Mouse (Mus musculus) spleen, adult 2 months (tissue): ENCODE measurements around the gene Ino80e. TPM values are rescaled to one million over a fixed set of nuclear protein-coding genes. Genes with fewer than 3 reads are reported as not detected.

Experiments used
- DNase-seq, 2 experiments: peaks; one replicate each; pipeline versions ENCODE4 v3.0.0 to v3.0.0-alpha.2; 2012 to 2021; ENCODE audit warnings: low spot score in 2 of 2, low read depth in 1 of 2
- H3K27ac ChIP-seq: fragments of 200-500 bp; 2 replicates; pipeline ENCODE4 v1.5.1; 2012; ENCODE audit warnings: low read length, inconsistent platforms; ENCODE audit not compliant: insufficient read depth
- H3K27me3 ChIP-seq: fragments of 200-500 bp; 2 replicates; pipeline ENCODE4 v1.6.1; 2012; ENCODE audit warnings: mild to moderate bottlenecking, moderate library complexity, low read length, inconsistent platforms; ENCODE audit not compliant: control insufficient read depth, insufficient read depth
- H3K36me3 ChIP-seq: fragments of 200-500 bp; 2 replicates; pipeline ENCODE4 v1.6.1; 2012; ENCODE audit warnings: mild to moderate bottlenecking, low read length, inconsistent platforms; ENCODE audit not compliant: control insufficient read depth, insufficient read depth
- H3K4me1 ChIP-seq: fragments of 200-500 bp; 2 replicates; pipeline ENCODE4 v1.6.1; 2011; ENCODE audit warnings: inconsistent platforms; ENCODE audit not compliant: control insufficient read depth, insufficient read depth, insufficient read length
- H3K4me3 ChIP-seq: fragments of 200-500 bp; 2 replicates; pipeline ENCODE4 v1.5.1; 2011; ENCODE audit warnings: mild to moderate bottlenecking, inconsistent platforms; ENCODE audit not compliant: insufficient read depth, insufficient read length; ENCODE audit errors: extremely low read depth
- CTCF ChIP-seq: fragments of 200-500 bp; IDR thresholded peaks from 2 replicates; pipeline ENCODE4 v1.5.1; 2011; ENCODE audit warnings: mild to moderate bottlenecking, inconsistent platforms; ENCODE audit not compliant: insufficient read depth, insufficient read length, insufficient replicate concordance; ENCODE audit errors: extremely low read depth
- POLR2A ChIP-seq: fragments of 200-500 bp; IDR thresholded peaks from 2 replicates; pipeline ENCODE4 v1.6.1; 2011; ENCODE audit warnings: low read depth, low read length, inconsistent platforms
- WGBS: fragments of 180-500 bp; shearing (Covaris S2); methylation state at CpG from one replicate; pipeline ENCODE4 v1.1.7; 2018; 5-methylcytosine and 5-hydroxymethylcytosine counted together
- polyA plus RNA-seq: library from polyadenylated mRNA; depleted of rRNA; stranded (reverse); fragments of >200 nt; gene quantifications from 2 replicates; pipeline ENCODE4 v1.2.3, GENCODE M21; 2012

Gene Ino80e
- polyA plus RNA-seq, 1 experiment, result 40.1 TPM

DNA sequence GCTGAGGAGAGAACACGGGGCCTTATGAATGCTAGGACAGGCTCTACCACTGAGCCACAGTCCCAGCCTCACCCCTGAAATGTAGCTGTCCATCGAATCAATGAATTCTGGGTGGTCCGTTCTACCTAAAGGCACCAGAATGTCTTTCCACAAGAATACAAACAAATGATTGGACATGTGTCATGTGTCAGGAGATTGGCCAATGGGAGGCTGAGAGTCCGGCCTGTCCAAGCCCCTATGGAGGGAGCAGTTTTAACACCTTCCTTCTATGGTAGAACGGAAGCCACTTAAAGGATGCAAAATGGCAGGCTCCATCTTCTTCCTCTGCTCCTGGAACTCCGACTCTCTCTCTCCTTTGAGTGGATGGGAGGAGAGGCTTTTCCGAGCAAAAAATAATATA, 44.6 kb downstream of the Ino80e start:
- H3K36me3 ChIP-seq, result no peaks in the 10 kb centered on the region
- no peak overlapping the region for H3K27ac ChIP-seq
- WGBS, result 87% methylated on average over 7 of the region's 7 CpGs
- no peak overlapping the region for H3K4me3 ChIP-seq
- DNase-seq, result no peak
- no peaks in the 10 kb centered on the region for H3K4me1 ChIP-seq
- TF ChIP-seq CTCF, result no peak
- TF ChIP-seq POLR2A, result no peak
- no peaks in the 10 kb centered on the region for H3K27me3 ChIP-seq

DNA sequence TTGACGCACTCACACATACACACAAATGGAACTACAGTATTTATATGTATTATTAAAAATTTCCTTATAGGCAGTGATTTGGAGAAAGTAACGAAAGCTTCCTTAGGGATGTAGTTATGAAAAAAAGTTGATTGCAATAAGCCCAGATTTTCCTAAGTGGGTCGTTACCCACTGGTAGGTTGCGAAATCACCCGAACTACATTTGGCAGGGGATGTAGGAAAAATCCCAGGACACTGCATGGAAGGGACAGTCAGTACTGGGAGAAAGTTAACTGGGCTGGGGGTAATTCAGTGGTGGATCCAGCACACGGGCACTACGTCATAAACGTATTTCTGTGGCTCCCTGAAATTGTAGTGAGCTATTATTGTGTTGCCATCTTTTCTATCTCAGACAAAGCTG, 45.7 kb downstream of the Ino80e start:
- Histone ChIP-seq H3K27me3 (no peaks in the 10 kb centered on the region), H3K4me3 (no peak overlapping the region), H3K4me1 (no peaks in the 10 kb centered on the region), H3K36me3 (no peaks in the 10 kb centered on the region), H3K27ac (no peak overlapping the region)
- TF ChIP-seq POLR2A, result no peak
- TF ChIP-seq CTCF, result no peak
- DNase-seq, result no peak
- WGBS, result 83% methylated on average over 8 of the region's 8 CpGs

DNA sequence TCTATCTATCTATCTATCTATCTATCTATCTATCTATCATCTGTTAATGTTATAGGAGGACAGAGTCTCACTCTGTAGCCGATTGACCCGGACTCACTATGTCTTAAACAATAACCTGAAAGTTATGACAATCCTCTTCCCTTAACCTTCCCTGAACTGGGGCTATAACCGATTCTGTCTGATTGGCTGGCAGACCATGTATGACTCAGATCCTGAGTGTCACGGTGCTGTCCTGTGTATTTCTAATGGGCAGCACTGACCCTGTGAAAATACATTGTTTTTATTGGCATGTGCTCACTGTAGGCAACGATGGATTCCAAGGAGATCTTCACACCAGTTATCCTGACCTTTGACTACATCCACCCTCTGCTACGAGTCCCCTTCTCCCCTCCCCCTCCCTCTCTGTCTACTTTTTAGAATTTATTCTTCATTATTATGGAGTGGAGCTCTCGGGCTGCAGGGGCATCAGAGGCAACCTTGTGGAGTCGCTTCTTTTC, 46.4 kb downstream of the Ino80e start:
- no peak for DNase-seq

DNA sequence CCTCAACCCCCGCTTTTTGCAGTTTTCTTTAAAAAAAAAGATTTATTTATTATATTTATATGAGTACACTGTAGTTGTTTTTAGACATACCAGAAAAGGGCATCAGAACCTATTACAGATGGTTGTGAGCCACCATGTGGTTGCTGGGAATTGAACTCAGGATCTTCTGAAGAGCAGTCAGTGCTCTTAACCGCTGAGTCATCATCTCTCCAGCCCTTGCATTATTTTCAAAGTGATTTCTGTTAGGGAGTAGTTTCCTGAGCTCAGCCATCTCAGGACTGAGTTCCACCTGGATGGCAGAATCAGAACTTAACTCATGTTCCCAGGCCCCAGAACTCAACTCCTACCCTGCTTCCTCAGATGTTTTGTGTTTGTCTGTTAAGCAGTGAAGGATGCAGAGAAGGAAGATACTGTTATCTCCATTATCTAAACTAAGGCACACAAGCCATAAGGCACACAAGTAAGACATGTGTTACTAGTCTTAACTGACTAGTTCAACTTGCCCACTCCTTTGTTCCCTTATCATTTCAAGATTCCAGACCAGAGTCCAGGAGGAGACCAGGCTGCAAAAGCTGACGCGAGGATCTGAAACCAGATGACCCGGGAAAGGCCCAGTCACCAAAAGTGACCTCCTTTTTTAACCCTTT, 52.3 kb downstream of the Ino80e start:
- no peaks in the 10 kb centered on the region for H3K36me3 ChIP-seq
- H3K27me3 ChIP-seq, result no peaks in the 10 kb centered on the region
- TF ChIP-seq POLR2A (no peak), CTCF (no peak)
- 76% methylated on average over 5 of the region's 5 CpGs for WGBS
- no peaks in the 10 kb centered on the region; the same call in none of the 2 replicates for H3K4me1 ChIP-seq
- DNase-seq, result no peak
- no peak overlapping the region for H3K4me3 ChIP-seq
- H3K27ac ChIP-seq, result no peak overlapping the region

More for the DNA sequence above, 46.4 kb downstream of the Ino80e start:
- no peak overlapping the region for H3K27ac ChIP-seq
- no peaks in the 10 kb centered on the region for H3K27me3 ChIP-seq
- H3K36me3 ChIP-seq, result no peaks in the 10 kb centered on the region
- 71% methylated on average over 8 of the region's 8 CpGs for WGBS
- H3K4me3 ChIP-seq, result no peak overlapping the region
- no peaks in the 10 kb centered on the region for H3K4me1 ChIP-seq
- no peak for TF ChIP-seq CTCF
- TF ChIP-seq POLR2A, result no peak

DNA sequence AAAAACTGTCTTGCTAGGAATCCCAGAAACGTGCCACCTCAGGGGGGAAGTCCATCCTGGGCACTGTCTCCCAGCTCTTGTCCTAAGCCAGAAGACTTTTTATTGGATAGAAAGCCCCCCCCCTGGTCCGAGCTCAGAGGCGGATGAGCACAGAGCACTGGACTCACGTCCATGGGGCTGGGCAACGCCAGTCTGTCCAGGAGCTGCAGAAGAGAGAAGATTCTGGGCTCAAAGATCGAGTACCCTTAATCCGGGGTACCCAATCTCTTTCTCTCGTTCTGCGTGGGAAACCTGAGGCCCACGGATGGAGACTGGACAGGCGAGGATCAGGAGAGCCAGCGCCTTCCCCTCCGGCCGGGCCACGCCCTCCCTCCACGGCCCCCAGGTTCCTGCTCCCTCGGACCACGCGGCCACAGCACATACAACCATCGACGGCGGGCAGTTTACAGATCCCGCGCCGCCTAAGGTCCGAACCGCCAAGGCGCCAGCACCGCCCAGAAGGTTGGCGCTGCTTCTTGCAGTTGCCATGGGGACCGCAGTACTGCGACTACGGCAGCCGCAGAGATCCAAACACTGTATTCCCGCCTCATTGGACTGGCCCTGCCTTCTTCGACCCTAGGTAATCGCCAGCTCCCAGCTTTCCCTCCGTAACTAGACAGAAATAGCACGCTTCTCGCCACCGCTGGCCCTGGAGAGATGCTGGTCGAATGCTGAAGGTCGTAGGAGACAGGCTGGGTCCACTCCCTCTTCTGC, 53.3 kb downstream of the Ino80e start:
- Histone ChIP-seq H3K4me1 (no peaks in the 10 kb centered on the region; the same call in none of the 2 replicates), H3K27me3 (no peaks in the 10 kb centered on the region), H3K4me3 (peak overlapping the region; percentile 53), H3K27ac (no peak overlapping the region), H3K36me3 (no peaks in the 10 kb centered on the region)
- WGBS, result 2% methylated on average over 43 of the region's 43 CpGs
- peak in 1 of 2 experiments; percentile 55 for DNase-seq
- TF ChIP-seq POLR2A, result no peak
- TF ChIP-seq CTCF, result no peak

DNA sequence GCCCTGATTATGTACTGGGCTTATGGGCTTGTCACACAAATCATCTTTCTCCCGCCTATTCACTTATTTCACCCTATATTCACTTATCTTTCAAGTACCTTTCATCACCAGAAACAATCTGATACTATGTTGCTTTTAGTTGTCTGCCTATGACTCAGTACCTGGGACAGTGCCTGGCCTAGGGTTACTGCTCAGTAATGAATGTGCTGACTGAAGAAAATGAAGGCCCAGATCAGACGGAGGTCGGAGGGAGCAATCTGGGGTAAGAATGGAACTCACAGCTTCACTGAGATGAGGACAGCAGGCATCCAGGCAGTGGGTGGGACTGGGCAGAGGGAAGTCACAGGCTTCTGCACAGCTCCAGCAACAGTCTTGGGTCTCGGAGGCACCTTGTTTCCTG, 54.8 kb downstream of the Ino80e start:
- DNase-seq, result no peak
- no peaks in the 10 kb centered on the region; the same call in none of the 2 replicates for H3K4me1 ChIP-seq
- H3K27ac ChIP-seq, result no peak overlapping the region
- H3K27me3 ChIP-seq, result no peaks in the 10 kb centered on the region
- 82% methylated on average over 4 of the region's 4 CpGs for WGBS
- TF ChIP-seq POLR2A (no peak), CTCF (no peak)
- H3K36me3 ChIP-seq, result no peaks in the 10 kb centered on the region
- no peak overlapping the region for H3K4me3 ChIP-seq
